Mouse (Mus musculus) small intestine, adult 2 months (tissue): ENCODE measurements at regions not wholly inside any gene's neighbourhood (a gene's known extent, or its start where the extent isn't known, plus 50 kb on each side); places are given as distances from the start of the nearest gene placed in this dataset.

Source experiments
- H3K27ac ChIP-seq: fragments of 200-500 bp; 2 replicates; pipeline ENCODE4 v1.5.1; 2012; ENCODE audit warnings: low read depth, low read length, control low read depth, inconsistent platforms; ENCODE audit not compliant: insufficient read depth
- H3K27me3 ChIP-seq: fragments of 200-500 bp; 2 replicates; pipeline ENCODE4 v1.6.1; 2012; ENCODE audit warnings: mild to moderate bottlenecking, moderate library complexity, low read length, inconsistent platforms; ENCODE audit not compliant: control insufficient read depth, insufficient read depth
- H3K36me3 ChIP-seq: fragments of 200-500 bp; 2 replicates; pipeline ENCODE4 v1.6.1; 2012; ENCODE audit warnings: mild to moderate bottlenecking, low read length, control low read depth, inconsistent platforms; ENCODE audit not compliant: control insufficient read depth, insufficient read depth
- H3K4me1 ChIP-seq: fragments of 200-500 bp; 2 replicates; pipeline ENCODE4 v1.6.1; 2012; ENCODE audit warnings: low read length, inconsistent platforms, mixed read lengths; ENCODE audit not compliant: control insufficient read depth, insufficient read depth, insufficient read length
- H3K4me3 ChIP-seq: fragments of 200-500 bp; 2 replicates; pipeline ENCODE4 v1.5.1; 2012; ENCODE audit warnings: low read depth, mild to moderate bottlenecking, control low read depth, inconsistent platforms, low read length, moderate library complexity
- CTCF ChIP-seq: fragments of 200-500 bp; IDR thresholded peaks from 2 replicates; pipeline ENCODE4 v1.5.1; 2012; ENCODE audit warnings: low read depth, mild to moderate bottlenecking, control low read depth, inconsistent platforms, low read length, moderate library complexity, mixed read lengths; ENCODE audit not compliant: insufficient replicate concordance, insufficient read length; ENCODE audit errors: extremely low read depth
- POLR2A ChIP-seq: fragments of 200-500 bp; IDR thresholded peaks from 2 replicates; pipeline ENCODE4 v1.6.1; 2012; ENCODE audit warnings: low read depth, mild to moderate bottlenecking, control low read depth, inconsistent platforms, low read length, moderate library complexity
- WGBS: fragments of 180-500 bp; shearing (Covaris S2); methylation state at CpG from one replicate; pipeline ENCODE4 v1.1.7; 2018; 5-methylcytosine and 5-hydroxymethylcytosine counted together

- H3K27ac ChIP-seq: no peak overlapping the region
- TF ChIP-seq POLR2A: no peak
- TF ChIP-seq CTCF: no peak
- H3K27me3 ChIP-seq: no peaks in the 10 kb centered on the region
- no peaks in the 10 kb centered on the region for H3K4me1 ChIP-seq
- H3K4me3 ChIP-seq: no peak overlapping the region
- WGBS: 30% methylated on average over 6 of the region's 6 CpGs
- no peaks in the 10 kb centered on the region for H3K36me3 ChIP-seq
Measured at GRCm38 (mm10) chr8:18158619-18159018, 819.4 kb downstream of the Defb40 start.

- no peak overlapping the region for H3K27ac ChIP-seq
- TF ChIP-seq POLR2A (no peak), CTCF (no peak)
- H3K4me3 ChIP-seq: no peak overlapping the region
- 63% methylated on average over 5 of the region's 5 CpGs for whole genome bisulfite sequencing
- no peaks in the 10 kb centered on the region for H3K36me3 ChIP-seq
- H3K27me3 ChIP-seq: no peaks in the 10 kb centered on the region
- H3K4me1 ChIP-seq: no peaks in the 10 kb centered on the region
Measured at GRCm38 (mm10) chr8:18115333-18116044, 862.6 kb downstream of the Defb40 start.

- H3K27me3 ChIP-seq: no peaks in the 10 kb centered on the region
- TF ChIP-seq POLR2A (no peak), CTCF (no peak)
- no peak overlapping the region for H3K4me3 ChIP-seq
- no peaks in the 10 kb centered on the region for H3K4me1 ChIP-seq
- no peak overlapping the region for H3K27ac ChIP-seq
- no peaks in the 10 kb centered on the region for H3K36me3 ChIP-seq
- 65% methylated on average over 5 of the region's 5 CpGs for WGBS
Measured at GRCm38 (mm10) chr8:18113262-18113661, 864.8 kb downstream of the Defb40 start.

GRCm38 (mm10) chr8:18109480-18109879 lies 868.6 kb downstream of the Defb40 start:
- H3K4me3 ChIP-seq: no peak overlapping the region
- no peaks in the 10 kb centered on the region for H3K36me3 ChIP-seq
- no peaks in the 10 kb centered on the region for H3K27me3 ChIP-seq
- H3K4me1 ChIP-seq: no peaks in the 10 kb centered on the region
- no peak for TF ChIP-seq POLR2A
- TF ChIP-seq CTCF: no peak
- WGBS: 78% methylated on average over 2 of the region's 2 CpGs
- H3K27ac ChIP-seq: no peak overlapping the region

DNA sequence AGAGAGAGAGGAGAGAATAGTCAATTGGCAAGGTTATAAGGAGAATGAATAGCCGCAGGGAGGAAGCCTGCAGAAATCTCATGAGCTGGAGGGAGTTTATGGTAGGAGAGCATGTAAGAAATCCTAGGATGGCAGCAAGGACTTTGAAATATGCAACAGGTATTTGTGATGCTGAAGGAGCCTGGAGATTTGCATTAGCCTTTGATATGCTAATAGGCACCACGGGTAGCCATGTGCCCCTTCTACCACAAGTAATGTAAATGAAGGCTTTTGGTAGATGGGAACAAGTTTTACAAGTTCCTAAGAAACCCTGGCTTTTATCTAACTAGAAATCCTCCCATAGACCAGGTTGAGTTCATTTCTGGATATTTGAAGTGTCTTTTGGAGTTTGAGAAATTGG lies 871.2 kb downstream of the Defb40 start:
- Histone ChIP-seq H3K4me3 (no peak overlapping the region), H3K27ac (no peak overlapping the region), H3K4me1 (no peaks in the 10 kb centered on the region), H3K36me3 (no peaks in the 10 kb centered on the region), H3K27me3 (no peaks in the 10 kb centered on the region)
- TF ChIP-seq CTCF (no peak), POLR2A (no peak)
- WGBS: 66% methylated on average over 2 of the region's 2 CpGs

GRCm38 (mm10) chr8:18065456-18065855 lies 912.6 kb downstream of the Defb40 start:
- Histone ChIP-seq H3K4me1 (no peaks in the 10 kb centered on the region), H3K4me3 (no peak overlapping the region), H3K27ac (no peak overlapping the region), H3K36me3 (no peaks in the 10 kb centered on the region), H3K27me3 (no peaks in the 10 kb centered on the region)
- 78% methylated on average over 3 of the region's 3 CpGs for WGBS
- TF ChIP-seq CTCF: no peak
- TF ChIP-seq POLR2A: no peak

GRCm38 (mm10) chr8:18059526-18059925 lies 918.5 kb downstream of the Defb40 start:
- WGBS: 61% methylated on average over 2 of the region's 2 CpGs
- TF ChIP-seq POLR2A (no peak), CTCF (no peak)
- no peak overlapping the region for H3K4me3 ChIP-seq

DNA sequence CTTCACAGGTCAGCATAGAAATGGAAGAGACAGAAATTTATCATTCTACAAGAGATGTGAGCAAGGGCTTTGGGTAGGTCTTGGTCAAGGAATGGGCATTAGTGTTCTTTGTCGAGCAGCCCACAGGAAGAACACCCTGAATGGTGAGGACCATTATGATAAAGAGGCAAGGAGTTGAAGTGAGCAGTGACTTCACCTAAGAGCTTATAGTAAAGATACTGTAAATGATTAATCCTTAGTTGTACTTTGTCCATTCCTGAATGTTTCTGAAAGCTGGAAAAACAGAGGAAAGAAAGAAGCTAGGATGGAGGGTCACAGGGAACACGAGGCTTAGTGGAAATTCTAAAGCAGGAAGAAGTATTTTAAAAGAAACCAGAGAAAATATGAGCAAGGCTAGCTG lies 956.9 kb downstream of the Defb40 start:
- 30% methylated on average over 2 of the region's 2 CpGs for WGBS
- TF ChIP-seq CTCF: no peak
- no peak for TF ChIP-seq POLR2A
- Histone ChIP-seq H3K4me1 (no peaks in the 10 kb centered on the region), H3K27me3 (no peaks in the 10 kb centered on the region), H3K27ac (no peak overlapping the region), H3K4me3 (no peak overlapping the region), H3K36me3 (no peaks in the 10 kb centered on the region)

More at GRCm38 (mm10) chr8:18059526-18059925, 918.5 kb downstream of the Defb40 start:
- Histone ChIP-seq H3K4me1 (no peaks in the 10 kb centered on the region), H3K27me3 (no peaks in the 10 kb centered on the region), H3K27ac (no peak overlapping the region), H3K36me3 (no peaks in the 10 kb centered on the region)
